Mouse (Mus musculus) embryonic facial prominence, embryonic 11.5 days (tissue): ENCODE results near the gene Zfp760. TPM values are rescaled to one million over a fixed set of nuclear protein-coding genes. Genes with fewer than 3 reads are reported as not detected.

ENCODE experiments used
- ATAC-seq: fragments of 200-750 bp; cut with Nextera tagmentation; replicated peaks from 2 replicates; pipeline ENCODE4 v1.8.0; 2017; ENCODE audit warnings: low read depth; ENCODE audit not compliant: insufficient number of reproducible peaks, low FRiP score, low TSS enrichment
- DNase-seq: peaks from one replicate; pipeline ENCODE4 v3.0.0-alpha.2; 2015; ENCODE audit warnings: low spot score
- H3K27ac ChIP-seq: fragments of 300-500 bp; sonication (generic); replicated peaks from 2 replicates; pipeline ENCODE4 v1.5.1; 2014; ENCODE audit warnings: mild to moderate bottlenecking, low read depth, low read length, control low read depth
- H3K27me3 ChIP-seq: fragments of 300-500 bp; sonication (generic); 2 replicates; pipeline ENCODE4 v1.6.1; 2014; ENCODE audit warnings: mild to moderate bottlenecking, low read length, moderate library complexity, mixed read lengths; ENCODE audit not compliant: control insufficient read depth, insufficient read depth
- H3K36me3 ChIP-seq: fragments of 300-500 bp; sonication (generic); replicated peaks from 2 replicates; pipeline ENCODE4 v1.6.1; 2014; ENCODE audit warnings: low read depth, mild to moderate bottlenecking, low read length, moderate library complexity, mixed read lengths; ENCODE audit not compliant: control insufficient read depth, insufficient read depth
- H3K4me1 ChIP-seq: fragments of 300-500 bp; sonication (generic); 2 replicates; pipeline ENCODE4 v1.6.1; 2014; ENCODE audit warnings: low read length, mixed read lengths; ENCODE audit not compliant: control insufficient read depth, insufficient read depth
- H3K4me2 ChIP-seq: fragments of 300-500 bp; sonication (generic); 2 replicates; pipeline ENCODE4 v1.6.1; 2014; ENCODE audit warnings: low read depth, mild to moderate bottlenecking, control low read depth, low read length, moderate library complexity
- H3K4me3 ChIP-seq: fragments of 300-500 bp; sonication (generic); 2 replicates; pipeline ENCODE4 v1.5.1; 2014; ENCODE audit warnings: low read depth, low read length, control low read depth
- H3K9ac ChIP-seq: fragments of 300-500 bp; sonication (generic); replicated peaks from 2 replicates; pipeline ENCODE4 v1.6.1; 2014; ENCODE audit warnings: mild to moderate bottlenecking, control low read depth, low read length
- H3K9me3 ChIP-seq: fragments of 300-500 bp; sonication (generic); replicated peaks from 2 replicates; pipeline ENCODE4 v1.6.1; 2016; ENCODE audit warnings: mild to moderate bottlenecking, low read length, inconsistent platforms, mixed read lengths; ENCODE audit not compliant: control insufficient read depth
- WGBS: fragments of 180-500 bp; shearing (Covaris S2); extraction: QIAGEN DNeasy Blood & Tissue Kit; methylation state at CpG from one replicate; pipeline ENCODE4 v1.1.7; 2014; 5-methylcytosine and 5-hydroxymethylcytosine counted together
- polyA plus RNA-seq: library from polyadenylated mRNA; unstranded; fragments of >200 nt; fragmentation: Nextera tagmentation; extraction: Ambion mirVana; gene quantifications from 2 replicates; pipeline ENCODE4 v1.2.1, GENCODE M21; 2014

Zfp760 gene
- polyA plus RNA-seq, 1 experiment from 2014 or later, result 29.8 TPM

DNA sequence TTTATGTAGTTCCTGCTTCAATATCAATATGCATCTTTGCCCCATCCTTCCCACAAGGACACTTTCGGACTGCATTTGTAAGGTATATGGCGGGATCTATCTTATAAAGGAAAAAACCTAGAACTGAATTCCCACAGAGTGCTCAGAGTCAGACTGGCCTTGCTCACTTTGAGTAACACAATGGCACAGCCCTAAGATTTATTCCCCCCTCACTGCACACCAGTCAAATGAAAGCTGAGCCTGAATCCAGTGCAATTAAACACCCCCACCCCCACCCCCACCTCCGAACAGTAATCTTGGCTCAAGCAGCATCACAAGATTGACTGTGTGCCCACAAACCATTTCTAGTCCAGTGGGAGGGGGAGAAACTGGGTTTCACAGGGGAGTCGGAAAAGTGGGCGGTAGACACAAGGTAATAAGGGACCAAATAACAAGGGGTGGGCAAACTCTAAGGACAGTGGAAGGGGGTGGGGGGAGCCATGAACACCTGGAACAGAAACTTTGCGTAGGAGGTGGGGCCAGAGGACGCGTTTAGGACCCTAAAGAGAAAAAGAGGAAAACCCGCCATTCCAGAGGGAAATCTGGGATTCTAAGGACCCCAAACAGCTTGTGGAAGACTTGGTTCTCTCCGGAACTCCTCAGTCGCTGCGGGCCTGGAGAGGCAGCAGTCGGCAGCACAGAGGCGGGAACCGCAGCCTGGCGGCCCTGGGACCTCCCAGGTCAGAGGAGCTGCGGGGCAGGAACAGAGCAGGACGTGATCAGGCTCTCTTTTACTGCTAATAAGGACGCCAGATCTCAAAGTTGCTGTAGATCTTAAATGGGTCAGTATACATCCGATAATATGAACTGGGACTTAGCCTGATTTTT lies 46.0 kb downstream of the Zfp760 start:
- Histone ChIP-seq H3K27ac (no peak overlapping the region), H3K4me2 (peak overlapping the region; percentile 41), H3K4me3 (peak overlapping the region; percentile 32), H3K9me3 (no peaks in the 10 kb centered on the region), H3K4me1 (no peaks in the 10 kb centered on the region), H3K27me3 (no peaks in the 10 kb centered on the region), H3K9ac (peak overlapping the region; percentile 61), H3K36me3 (no peaks in the 10 kb centered on the region)
- ATAC-seq, result peak; percentile 55
- peak; percentile 33 for DNase-seq
- WGBS, result 11% methylated on average over 20 of the region's 20 CpGs

- WGBS, result 87% methylated on average over 2 of the region's 2 CpGs
- ATAC-seq (no peak), DNase-seq (no peak)
- Histone ChIP-seq H3K36me3 (no peaks in the 10 kb centered on the region), H3K4me2 (no peak overlapping the region), H3K9ac (no peak overlapping the region), H3K4me3 (no peak overlapping the region), H3K9me3 (no peaks in the 10 kb centered on the region), H3K27me3 (no peaks in the 10 kb centered on the region), H3K4me1 (no peaks in the 10 kb centered on the region), H3K27ac (no peak overlapping the region)
These were observed 62.8 kb downstream of the Zfp760 start for GRCm38 (mm10) chr17:21770336-21770735.

Other genes starting within 250 kb of the Zfp760 start
- 10.3 and 10.4 TPM in 2 replicates for gene Zfp53, start 218.7 kb upstream of the Zfp760 start, polyA plus RNA-seq
- 1.8 and 3.2 TPM in 2 replicates for gene Zfp52, start 172.2 kb upstream of the Zfp760 start, polyA plus RNA-seq
- 17.4 and 22.1 TPM in 2 replicates for gene Zfp948, start 140.7 kb upstream of the Zfp760 start, polyA plus RNA-seq
- gene Zfp983, start 57.1 kb upstream of the Zfp760 start, polyA plus RNA-seq, result 5.6 and 7.5 TPM in 2 replicates
- gene Gm10226, start 15.9 kb upstream of the Zfp760 start, polyA plus RNA-seq, result 9.4 and 11.0 TPM in 2 replicates
- 6.1 and 6.7 TPM in 2 replicates for gene Zfp229, start 23.1 kb downstream of the Zfp760 start, polyA plus RNA-seq
- 10.2 and 12.0 TPM in 2 replicates for gene Zfp820, start 138.0 kb downstream of the Zfp760 start, polyA plus RNA-seq
- gene Zfp995, start 202.2 kb downstream of the Zfp760 start, polyA plus RNA-seq, result 8.3 and 10.8 TPM in 2 replicates